Mouse (Mus musculus): ENCODE measurements around the gene Ier2.

The Ier2 gene

DNA sequence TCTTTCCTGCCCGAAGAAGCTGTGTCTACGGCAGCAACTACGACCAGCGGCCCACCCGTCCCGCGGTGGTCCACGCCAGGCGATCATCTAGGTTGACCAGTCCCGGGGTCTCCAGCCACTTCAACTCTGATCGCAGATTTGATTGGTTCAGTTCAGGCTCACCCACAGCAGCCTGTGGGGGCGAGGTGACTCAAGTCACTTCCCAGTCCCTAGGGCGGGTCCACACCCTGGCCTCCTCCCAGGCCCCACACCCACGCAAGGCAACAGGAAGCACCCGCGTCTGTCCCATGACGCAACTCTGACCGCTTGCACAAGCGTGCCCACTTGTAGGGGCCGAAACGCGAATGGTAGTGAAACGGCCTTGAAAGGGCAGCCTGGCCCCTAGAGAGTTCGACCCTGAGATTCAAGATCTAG, 1.2 kb downstream of the Ier2 start:
- peak; percentile 67 for DNase-seq

DNA sequence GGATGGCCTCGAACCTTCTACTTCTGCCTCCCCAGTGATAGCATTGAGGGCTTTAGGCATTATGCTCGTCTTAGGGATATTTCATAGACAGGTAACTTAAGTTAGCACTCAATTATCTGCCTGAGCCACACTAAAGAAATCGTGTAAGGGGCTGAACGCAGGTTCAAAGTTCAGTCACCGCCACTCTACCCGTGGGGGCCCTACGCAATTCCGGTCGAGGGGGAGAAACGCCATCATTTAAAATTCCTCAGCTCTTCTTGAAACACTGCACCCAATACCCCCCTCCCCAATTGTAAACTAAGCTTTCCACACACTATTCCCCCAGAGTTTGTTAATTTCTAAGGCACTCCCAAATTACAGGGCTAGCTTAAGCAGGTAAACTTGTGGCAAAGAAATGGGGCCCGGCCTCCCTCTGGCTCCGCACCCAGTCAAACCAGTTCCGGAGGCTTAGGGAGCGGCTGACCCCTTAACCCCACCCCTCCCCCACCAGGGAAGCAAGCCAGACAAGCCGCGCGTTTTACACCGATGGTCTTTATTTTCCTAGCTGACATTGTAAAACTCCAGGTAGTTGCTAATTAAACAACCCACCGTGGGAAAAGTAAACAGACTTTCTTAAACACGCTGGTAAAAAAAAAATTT, 1.7 kb downstream of the Ier2 start:
- no peak for DNase-seq

DNA sequence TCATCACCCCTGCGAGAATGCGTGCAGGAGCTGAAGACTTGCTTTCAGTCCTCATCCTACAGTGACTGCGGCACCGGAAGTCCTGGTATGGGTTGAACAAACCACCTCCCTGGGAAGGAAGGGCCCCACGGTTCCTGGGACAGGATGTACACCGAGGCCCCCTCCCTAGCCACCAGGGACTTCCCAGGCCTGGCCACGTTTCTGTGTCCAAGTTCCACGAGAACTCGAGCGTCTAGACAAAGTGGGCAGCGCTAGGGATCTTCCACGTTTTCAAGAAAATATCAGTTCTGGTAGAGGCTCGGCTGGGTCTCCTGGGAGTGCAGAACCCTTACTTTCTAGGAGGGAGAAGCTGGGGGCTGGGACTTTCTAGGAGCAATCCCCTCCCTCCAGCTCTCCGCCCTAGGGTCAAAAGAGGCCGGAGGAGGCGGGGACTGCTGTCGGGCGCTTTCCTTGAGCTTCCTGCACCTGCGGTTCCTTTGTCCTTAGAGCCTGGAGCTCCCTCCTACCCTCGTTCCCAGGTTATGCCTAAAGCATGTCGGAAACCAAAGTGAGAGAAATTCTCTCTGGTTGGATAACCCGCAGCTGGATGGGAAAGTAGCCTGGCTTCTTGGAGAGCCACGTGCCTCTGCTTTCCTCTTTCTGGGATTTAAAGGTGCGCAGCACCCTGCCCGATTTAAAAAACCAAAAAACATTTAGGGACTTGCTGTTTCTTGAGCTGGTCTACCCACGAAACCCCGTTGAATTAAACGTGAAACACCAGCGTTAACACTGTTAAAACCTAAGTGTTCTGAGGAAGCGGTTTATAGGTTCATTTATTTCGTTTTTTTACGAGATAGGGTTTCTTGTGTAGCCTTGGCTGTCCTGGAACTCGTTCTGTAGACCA, 2.5 kb downstream of the Ier2 start:
- no peak for DNase-seq

DNA sequence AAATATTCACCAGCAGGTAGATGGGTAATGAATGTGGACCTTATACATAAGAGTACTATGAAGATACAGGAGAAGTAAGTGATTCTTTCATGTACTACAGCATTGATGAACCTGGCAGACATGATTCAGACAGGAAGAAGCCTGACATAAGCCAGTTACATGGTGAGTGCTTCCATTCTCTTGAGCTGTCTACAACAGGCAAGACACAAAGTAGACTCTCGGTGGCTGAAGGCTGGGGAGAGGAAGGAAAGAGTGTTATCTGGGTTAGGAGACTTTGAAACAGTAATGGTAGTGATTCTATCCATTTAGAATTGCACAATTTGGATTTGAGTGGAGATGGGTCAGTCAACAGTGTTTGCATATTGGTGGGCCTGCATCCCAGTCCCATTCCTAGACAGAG, 3.7 kb downstream of the Ier2 start:
- no peak for DNase-seq

DNA sequence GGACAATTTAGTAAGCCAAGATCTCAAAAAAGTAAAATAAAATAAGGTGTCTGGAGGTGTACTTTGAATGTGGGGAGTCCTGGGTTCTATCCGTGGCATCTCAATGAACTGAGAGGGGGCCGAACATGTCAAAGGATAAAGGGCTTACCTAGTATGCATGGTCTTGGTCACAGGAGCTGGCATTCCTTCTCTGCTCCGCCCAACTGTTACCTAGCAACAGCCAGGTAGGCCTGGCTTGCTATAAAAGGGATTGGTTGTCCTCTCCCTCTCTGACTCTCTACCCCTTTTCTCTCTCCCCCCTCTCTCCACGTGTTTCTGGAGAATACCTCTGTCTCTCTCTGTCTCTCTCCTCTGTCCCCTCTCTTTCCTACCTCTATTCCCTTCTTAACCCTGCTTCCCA, 5.0 kb downstream of the Ier2 start:
- no peak for DNase-seq

DNA sequence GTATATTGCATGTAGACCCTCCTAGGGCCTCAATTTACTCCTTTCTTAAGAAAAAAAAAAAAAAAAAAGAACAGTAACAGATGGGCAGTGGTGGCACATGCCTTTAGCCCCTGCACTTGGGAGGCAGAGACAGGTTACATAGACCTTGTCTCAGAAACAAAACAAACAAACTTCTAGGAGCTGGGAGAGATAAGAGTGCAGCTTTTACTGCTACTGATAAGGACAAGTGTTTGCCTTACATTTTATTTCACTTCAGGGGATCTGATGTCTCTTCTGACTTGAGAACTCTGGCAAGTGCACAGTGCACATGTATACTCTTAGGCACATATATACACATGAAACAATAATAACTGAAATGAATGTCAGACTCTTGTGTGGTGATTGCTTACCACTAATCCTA, 5.4 kb downstream of the Ier2 start:
- DNase-seq = no peak

DNA sequence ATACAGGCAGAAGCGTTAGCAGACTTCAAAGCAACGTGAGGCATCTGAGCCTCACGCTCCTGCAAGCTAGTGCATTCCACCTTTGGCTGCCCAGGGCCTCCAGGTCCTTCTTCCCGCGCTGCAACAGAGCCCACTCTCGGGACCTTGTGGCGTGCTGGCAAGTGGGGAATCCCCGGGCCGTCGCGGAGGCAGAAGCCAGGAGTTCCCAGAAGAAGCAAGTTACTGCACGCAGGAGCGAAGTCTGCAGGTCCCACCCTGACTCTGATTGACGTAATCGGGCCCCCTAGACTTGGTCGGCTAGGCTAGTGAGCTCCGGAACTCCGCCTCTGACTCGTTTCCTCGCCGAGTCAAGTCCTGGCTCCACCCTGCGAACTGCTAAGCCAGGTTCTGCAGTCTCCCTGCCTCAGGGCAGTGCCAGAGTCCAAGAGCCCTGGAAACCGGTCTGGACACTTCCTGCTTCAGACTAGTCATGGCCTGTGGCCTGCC, 6.0 kb downstream of the Ier2 start:
- no peak for DNase-seq

DNA sequence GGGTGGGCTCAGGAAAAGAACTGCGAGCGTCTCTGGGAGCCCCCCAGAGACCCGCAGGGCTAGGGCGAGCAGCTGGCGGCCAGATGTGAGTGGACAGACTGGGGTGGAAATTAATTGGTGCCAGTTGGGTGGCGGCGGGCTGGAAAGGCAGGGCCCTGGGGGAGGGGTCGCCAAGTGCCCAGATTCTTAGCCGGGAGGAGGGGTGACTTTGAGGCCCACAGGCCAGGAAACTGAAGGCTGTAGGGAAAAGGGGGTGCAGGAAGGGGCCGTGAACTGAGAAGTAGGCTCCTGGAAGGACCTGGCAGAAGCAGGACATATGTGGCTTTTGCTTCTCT, 6.5 kb downstream of the Ier2 start:
- no peak for DNase-seq

DNA sequence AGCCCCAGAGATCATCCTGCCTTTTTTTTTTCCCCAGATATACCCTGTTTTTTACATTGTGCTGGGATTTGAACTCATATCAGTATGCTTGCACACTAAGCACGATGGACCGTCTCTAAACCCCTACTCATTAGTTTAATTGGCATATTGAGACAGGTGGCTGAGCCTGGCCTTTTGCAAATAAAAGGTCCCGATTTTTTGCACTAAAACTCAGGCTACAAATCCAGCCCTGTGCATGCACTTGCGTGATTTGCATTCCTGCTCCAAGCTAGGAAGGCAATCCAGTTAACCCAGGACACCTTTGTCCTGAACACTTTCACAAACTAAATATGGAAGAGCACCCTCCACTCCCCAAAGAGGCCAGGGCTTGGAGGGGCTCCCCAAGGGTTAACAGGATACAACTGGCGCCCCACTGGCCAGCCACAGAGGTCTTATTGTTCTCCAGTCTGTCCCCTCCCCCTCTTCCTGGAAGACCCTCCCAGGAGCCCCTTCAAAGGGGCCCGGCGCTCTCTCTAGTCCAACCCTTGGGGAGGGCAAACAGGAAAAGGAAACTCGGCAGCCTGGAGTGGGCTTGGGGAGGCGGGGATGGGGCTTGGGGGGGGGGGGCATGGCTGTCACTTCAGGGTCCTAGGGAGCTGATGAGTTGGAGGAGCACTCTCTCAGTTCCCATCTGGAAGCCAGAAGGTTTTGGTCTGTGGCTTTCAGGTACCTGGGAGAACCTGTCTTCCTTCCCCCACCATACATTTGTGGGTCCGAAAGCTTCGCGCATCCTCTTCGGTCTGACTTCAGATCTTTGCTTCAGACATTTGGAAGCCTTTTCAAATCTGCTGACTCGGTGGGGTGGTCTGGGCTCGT, 7.1 kb downstream of the Ier2 start:
- no peak for DNase-seq

DNA sequence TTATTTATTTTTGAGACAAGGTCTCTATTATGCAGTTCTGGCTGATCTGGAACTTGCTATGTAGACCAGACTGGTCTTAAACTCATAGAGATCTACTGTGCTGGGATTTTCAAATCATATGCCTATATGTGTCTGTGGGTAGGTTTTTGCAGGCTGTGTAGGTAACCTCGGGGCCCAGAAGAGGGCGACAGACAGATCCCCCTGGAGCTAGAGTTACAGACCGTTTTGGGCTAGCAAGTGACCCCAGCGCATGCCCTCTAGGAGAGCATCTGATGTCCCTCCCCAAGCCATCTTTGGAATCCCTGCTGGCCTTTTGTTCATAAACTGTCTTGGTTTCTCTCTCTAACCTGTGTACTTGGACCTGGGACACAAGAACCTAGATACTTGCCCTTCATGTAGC, 8.1 kb downstream of the Ier2 start:
- DNase-seq = no peak

DNA sequence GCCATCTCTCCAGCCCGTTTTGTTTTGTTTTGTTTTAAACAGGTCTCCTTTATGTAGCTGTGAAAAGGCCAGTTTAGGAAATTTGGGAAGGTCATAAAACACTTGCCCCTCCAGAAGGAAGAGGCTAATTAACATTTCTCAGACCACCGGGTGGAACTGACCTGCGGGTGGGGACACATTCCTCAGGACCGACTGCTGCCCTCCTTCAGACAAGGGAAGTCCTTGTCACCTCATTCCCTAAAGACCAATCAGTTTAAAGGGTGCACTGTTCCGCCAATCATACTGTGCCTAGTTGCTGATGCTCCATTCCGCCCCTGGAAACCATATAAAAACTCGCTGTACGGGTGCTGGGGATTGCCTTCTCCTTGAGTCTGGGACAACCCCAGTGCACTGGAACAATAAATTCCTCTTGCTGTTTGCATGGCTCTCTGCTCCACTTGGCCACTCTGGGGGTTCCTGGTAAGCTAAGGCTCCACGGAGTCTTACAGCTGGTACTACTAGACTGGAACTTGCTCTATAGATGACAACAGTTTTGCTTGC, 9.5 kb downstream of the Ier2 start:
- no peak for DNase-seq

DNA sequence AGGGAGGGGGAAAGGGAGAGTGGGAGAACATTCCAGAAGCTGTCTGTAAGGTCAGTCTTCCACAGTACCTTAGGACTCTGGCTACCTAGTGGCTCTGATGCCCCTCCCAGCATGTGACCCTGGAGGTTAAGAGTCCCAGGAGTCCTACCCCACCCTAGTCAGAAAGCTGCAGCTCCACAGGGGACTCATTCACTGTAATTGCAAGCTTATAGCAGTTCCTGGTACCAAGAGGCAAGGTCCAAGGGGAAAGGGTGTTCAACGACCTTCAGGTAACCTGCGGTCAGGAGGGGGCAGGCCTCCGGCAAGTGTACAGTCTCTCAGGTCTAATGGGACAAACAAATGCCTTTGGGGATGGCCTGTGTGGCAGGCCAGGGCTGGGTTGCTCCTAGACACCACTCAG, 12.4 kb downstream of the Ier2 start:
- DNase-seq = no peak

DNA sequence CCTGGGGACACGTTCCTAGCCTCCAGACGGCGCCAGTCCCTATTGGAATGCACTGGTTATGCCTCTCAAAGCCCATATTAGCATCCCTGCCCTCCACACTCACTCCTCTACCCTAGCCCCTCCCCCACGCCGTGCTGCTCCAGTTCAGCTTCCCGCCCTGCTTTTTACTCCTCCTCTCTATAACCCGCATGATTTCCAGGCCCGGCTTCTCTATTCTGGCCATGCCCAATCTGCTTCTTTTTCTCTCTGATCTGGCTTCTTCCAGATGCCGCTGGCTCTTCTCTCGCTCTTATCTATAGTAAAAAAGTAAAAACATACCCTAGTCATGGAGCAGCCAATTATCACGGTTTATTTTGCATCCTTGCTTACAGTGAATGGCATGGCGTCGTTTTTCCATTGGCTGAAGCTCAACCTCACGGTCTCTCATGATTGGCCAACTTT, 15.2 kb downstream of the Ier2 start:
- no peak for DNase-seq

DNA sequence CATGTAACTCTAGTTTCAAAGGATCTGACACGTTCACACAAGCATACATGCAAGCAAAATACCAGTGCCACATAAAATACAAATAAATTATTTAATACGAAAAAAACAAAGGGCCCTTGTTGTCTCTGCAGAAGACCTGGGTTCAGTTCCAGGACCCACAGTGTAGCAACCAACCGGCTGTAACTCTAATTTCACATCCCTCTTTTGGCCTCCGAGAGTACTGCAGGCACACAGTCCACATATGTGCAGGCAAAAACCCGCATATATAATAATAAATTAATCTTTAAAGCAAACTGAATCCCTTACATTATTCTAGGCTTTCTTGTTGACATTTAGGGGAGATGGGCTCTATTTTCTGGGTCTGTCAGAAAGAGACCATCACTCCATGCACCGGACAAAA, 15.9 kb downstream of the Ier2 start:
- DNase-seq = no peak

DNA sequence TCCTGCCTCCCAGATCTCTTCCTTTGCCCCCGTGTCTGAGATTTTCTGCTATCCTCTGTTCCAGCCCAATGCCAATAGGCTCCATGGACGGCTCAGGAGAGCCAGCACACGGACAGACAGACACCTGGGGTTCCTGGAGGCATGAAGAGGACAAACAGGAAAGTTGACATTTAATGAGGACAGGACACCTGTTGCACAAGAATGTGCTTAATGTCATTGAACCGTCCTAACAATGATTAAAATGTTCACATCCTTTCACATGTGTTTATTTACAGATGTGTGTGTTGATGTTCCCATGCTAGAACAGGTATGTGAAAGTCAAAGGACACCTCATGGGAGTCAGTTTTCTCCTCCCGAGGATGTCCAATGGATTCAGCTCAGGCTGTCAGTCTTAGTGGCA, 19.6 kb downstream of the Ier2 start:
- no peak for DNase-seq

DNA sequence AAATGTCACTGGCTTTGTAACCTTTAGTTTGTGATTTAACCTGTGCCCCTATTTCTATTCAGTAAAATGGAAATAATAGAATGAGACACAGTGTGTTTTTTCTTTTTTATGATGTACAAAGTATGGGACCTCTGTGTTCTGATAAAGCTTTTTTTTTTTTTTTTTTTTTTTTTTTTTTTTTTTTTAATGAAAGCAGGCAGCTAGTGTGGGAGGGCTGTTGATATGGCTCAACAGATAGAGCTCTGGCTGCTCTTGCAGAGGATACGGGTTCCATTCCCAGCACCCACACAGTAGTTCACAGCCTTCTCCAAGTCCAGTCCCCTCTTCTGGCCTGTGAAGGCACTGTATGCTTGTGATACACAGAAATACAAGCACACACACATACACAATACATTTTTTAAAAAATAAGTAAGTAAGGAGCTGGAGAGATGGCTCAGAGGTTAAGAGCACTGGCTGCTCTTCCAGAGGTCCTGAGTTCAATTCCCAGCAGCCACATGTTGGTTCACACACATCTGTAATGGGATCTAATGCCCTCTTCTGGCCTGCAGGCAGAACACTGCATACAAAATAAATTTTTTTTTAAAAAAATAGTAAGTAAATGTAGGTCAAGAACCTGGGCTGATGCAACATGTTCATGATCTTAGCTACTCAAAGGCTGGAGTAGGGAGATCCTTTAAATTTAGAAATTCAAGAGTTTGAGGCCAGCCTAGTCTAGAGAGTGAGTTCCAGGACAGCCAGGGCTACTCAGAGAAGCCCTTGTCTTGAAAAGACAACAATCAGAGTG, 20.9 kb downstream of the Ier2 start:
- no peak for DNase-seq

DNA sequence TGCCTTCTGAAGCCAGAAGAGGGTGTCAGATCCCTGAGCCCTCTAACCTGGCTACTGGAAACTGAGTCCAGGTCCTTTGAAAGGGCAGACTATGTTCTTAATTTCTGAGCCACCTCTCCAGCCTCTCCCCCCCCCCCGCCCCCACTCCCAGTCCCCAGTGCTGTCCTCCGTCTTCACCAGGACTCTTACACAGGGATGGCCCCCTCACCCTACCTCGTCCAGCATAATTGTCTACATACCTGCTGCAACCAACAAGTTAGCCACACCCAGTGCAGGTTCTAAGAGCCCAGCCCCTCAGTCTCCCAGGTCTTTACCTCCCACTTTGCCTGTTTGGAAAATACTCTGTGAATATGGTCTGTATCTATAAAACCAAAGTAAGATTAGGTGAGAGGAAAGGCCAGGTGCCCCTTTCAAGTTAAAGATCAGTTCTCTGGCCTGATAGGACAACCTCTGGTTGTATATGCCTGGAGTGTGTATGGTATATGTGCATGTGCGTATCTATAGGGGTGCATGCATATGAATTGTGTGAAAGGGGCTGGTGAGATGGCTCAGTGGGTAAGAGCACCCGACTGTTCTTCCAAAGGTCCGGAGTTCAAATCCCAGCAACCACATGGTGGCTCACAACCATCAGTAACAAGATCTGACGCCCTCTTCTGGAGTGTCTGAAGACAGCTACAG, 21.9 kb downstream of the Ier2 start:
- no peak for DNase-seq

DNA sequence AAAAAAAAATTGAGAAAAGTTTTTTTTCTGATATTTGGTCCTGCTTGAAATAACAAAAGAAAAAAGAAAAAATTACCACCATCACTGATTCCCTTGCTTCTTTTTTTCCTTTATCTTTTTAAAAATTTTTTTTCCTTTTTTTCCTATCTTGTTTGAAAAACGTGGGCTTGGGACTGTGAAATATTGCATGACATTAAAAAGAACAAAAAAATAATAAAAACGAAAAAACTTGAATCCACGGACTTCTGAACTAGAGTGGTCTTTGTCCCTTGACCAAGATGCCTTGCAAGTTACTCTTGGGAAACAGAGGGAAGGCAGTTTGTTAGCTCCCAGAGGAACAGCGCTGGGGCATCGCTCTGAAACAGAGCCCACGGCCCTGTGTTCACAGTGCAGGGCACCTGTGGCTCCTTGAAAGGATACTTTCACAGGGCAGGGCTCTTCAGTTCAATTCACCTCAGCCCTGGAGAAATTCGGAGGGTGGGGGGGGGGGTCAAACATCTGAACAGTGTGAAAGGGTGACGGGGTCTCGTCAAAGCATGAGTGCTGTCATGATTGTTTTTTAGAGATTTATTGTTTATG, 22.6 kb downstream of the Ier2 start:
- no peak for DNase-seq

DNA sequence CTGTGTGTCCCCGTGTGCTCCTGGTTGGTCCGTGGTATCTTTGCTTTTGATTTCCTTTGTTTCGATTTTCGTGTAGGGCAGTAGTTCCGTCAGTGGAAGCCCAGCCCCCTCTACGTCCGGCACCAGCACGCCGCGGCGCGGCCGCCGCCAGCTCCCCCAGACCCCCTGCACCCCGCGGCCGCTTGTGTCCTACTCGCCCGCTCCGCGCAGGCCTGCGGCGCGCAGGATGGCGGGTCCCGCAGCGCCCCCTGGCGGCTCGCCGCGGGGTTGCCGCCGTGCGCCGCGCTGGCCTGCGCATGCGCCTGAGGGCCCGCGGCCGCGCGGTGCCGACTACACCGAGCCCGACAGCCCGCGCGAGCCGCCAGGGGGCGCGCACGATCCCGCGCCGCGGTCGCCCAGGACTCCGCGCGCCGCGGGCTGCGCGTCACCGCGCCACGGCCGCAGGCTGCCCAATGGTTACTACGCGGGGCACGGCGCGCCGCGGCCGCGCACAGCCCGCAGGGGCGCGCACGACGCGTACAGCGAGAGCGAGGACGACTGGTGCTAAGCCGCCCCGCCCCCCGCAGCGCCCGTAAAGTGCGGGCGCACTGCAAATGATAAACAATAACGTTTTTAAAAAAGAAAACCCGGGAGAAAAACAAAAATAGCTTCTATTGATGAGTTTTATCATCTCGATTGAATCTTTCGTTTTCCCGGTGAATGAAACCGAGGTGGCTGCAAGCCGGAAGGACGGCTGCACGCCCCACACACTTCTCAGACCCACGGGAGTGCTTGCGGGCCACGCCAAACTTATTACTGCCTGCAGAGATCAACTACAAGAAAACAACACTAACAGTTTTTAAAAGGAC, 23.3 kb downstream of the Ier2 start:
- peak; percentile 94 for DNase-seq

DNA sequence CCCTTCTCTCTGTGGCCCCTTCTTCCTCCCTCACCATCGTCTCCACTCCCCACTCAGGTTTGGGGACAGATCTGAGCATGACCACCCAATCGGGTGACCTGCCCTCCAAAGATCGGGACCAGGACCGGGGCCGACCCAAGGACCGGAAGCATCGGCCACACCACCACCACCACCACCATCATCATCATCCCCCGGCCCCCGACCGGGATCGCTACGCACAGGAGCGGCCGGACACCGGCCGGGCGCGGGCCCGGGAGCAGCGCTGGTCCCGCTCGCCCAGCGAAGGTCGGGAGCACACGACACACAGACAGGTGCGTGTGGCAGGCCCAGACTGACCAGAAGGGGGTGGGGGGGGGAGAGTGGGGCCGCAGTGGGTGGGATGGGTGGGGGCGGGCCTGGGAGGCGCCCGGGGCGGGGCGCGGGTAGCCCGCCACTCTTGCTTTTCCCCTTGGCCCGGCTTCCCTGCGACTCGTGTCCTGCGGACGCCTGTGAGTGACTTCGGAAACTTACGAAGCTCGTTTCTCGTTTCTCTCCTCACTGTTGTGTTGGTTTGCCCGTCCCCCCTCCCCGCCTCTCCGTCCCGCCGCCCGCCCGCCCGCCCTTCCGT, 24.0 kb downstream of the Ier2 start:
- DNase-seq = peak; percentile 59

Measured in cerebellum, adult 11 months (tissue).